In the genomic region with DNA sequence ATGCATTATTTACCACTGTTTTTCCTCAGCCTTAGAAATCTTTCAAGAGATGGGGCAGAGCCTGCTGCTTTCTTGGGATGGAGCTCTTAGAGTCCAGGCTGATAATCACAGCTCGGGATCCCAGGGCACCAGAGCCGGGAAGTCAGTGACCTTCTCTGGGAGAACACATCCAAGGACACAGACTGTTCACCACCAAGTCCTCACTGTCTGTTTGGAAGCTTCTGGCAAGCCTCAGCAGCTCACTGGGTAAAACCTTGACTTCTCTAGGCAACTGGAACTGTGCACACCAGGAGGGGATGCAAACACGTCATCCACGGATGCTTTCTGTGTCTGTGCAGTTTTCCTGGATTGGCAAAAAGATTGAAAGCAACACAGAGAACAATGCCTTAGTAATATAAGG, we compare ENCODE assay signal across 23 mouse cellular contexts.
A peak's percentile ranks its signal among the peaks of the same experiment; 100 is the strongest.
DNase-seq lines count a peak whose midpoint lies in the region; ATAC-seq and TF ChIP-seq lines count a peak whose summit lies in the region.
"Had no signal": no experiment of that assay in that cellular context is flagged by ENCODE, and none has a peak within 500 bp of the region (broad histone marks: within the 10 kb centered on the region; RNA-seq: fewer than 3 reads in every experiment).

No protein-coding gene starts in this region.

- H3K27me3 ChIP-seq in hindbrain, postnatal 0 days (ENCODE audit: insufficient read depth, low read length): no peaks in the 10 kb centered on the region
- H3K27me3 ChIP-seq in hindbrain, embryonic 11.5 days (ENCODE audit: control insufficient read depth, insufficient read depth, low read length): no peaks in the 10 kb centered on the region
- H3K27me3 ChIP-seq: embryonic facial prominence, embryonic 15.5 days; heart, embryonic 12.5 days; hindbrain, embryonic 13.5 days had no signal

- TF ChIP-seq CTCF in hindbrain, postnatal 0 days (IDR thresholded peaks at IDR 0.05; ENCODE audit: low read depth): no peak

- no peak overlapping the region for H3K4me3 ChIP-seq in hindbrain, postnatal 0 days (ENCODE audit: low read length)
- H3K4me3 ChIP-seq in hindbrain, embryonic 11.5 days (ENCODE audit: low read depth, low read length): no peak overlapping the region
- H3K4me3 ChIP-seq: embryonic facial prominence, embryonic 15.5 days; erythroblast, embryonic 14.5 days; forebrain, embryonic 10.5 days; gastrocnemius, adult 2 months; heart, embryonic 12.5 days; hindbrain, embryonic 13.5 days had no signal

- H3K4me2 ChIP-seq in hindbrain, postnatal 0 days (ENCODE audit: low read depth, low read length): no peak overlapping the region
- H3K4me2 ChIP-seq in hindbrain, embryonic 11.5 days (replicated peaks; ENCODE audit: low read depth, low read length): no peak overlapping the region
- H3K4me2 ChIP-seq: embryonic facial prominence, embryonic 15.5 days; heart, embryonic 12.5 days; hindbrain, embryonic 13.5 days had no signal

- H3K27ac ChIP-seq in hindbrain, postnatal 0 days: no peak overlapping the region
- no peak overlapping the region for H3K27ac ChIP-seq in hindbrain, embryonic 11.5 days (ENCODE audit: low read depth, low read length)
- H3K27ac ChIP-seq: embryonic facial prominence, embryonic 15.5 days; forebrain, embryonic 10.5 days; gastrocnemius, adult 2 months; hindbrain, embryonic 13.5 days had no signal

- H3K4me1 ChIP-seq in hindbrain, postnatal 0 days (ENCODE audit: insufficient read depth, low read length): no peaks in the 10 kb centered on the region
- no peaks in the 10 kb centered on the region for H3K4me1 ChIP-seq in hindbrain, embryonic 11.5 days (replicated peaks; ENCODE audit: control insufficient read depth, insufficient read depth, low read length)
- H3K4me1 ChIP-seq: embryonic facial prominence, embryonic 15.5 days; forebrain, embryonic 10.5 days; heart, embryonic 12.5 days; hindbrain, embryonic 13.5 days had no signal

- H3K36me3 ChIP-seq in hindbrain, postnatal 0 days (ENCODE audit: insufficient read depth, low read length): no peaks in the 10 kb centered on the region
- H3K36me3 ChIP-seq in hindbrain, embryonic 11.5 days (ENCODE audit: control insufficient read depth, insufficient read depth, low read length): no peaks in the 10 kb centered on the region
- H3K36me3 ChIP-seq: embryonic facial prominence, embryonic 15.5 days; forebrain, embryonic 10.5 days; G1E; heart, embryonic 12.5 days; hindbrain, embryonic 13.5 days had no signal

- 47% methylated on average over 4 of the region's 4 CpGs for WGBS in hindbrain, postnatal 0 days
- 78% methylated on average over 4 of the region's 4 CpGs for WGBS in hindbrain, embryonic 11.5 days

- no peak overlapping the region for H3K9ac ChIP-seq in hindbrain, postnatal 0 days (replicated peaks; ENCODE audit: low read length)
- H3K9ac ChIP-seq in hindbrain, embryonic 11.5 days (ENCODE audit: low read depth, low read length): no peak overlapping the region
- H3K9ac ChIP-seq: embryonic facial prominence, embryonic 15.5 days; heart, embryonic 12.5 days; hindbrain, embryonic 13.5 days had no signal

- no peaks in the 10 kb centered on the region for H3K9me3 ChIP-seq in hindbrain, postnatal 0 days (ENCODE audit: low read length)
- no peaks in the 10 kb centered on the region for H3K9me3 ChIP-seq in hindbrain, embryonic 11.5 days (ENCODE audit: control insufficient read depth, low read length)
- H3K9me3 ChIP-seq: embryonic facial prominence, embryonic 15.5 days; forebrain, embryonic 10.5 days; heart, embryonic 12.5 days; hindbrain, embryonic 13.5 days had no signal

- peak; percentile 76 to 82 for DNase-seq in adrenal gland, adult (ENCODE audit: inconsistent age in 2 of 2, low spot score in 1 of 2)
- DNase-seq in adrenal gland, adult 18-20 months (ENCODE audit: low spot score in 2 of 2): no peak
- peak; percentile 31 for DNase-seq in hindbrain, postnatal 0 days (ENCODE audit: low spot score)
- no peak for DNase-seq in hindbrain, embryonic 11.5 days (ENCODE audit: low spot score)
- DNase-seq in R1 (ENCODE audit: low read depth, low spot score): peak; percentile 6
- peak; percentile 37 for DNase-seq in adrenal gland, postnatal 14 days
- DNase-seq in heart, postnatal 4 days: no peak
- DNase-seq: B cell, adult 2 months; cerebellum, adult 11 months; cerebellum, adult 9-11 months; embryo, embryonic 11 days; gastrocnemius, adult 2 months; gastrocnemius, postnatal 25 days had no signal

- ATAC-seq in hindbrain, postnatal 0 days: no peak
- ATAC-seq in hindbrain, embryonic 11.5 days (ENCODE audit: low FRiP score): no peak
- ATAC-seq in megakaryocyte, adult 5-6 weeks (ENCODE audit: poor library complexity, severe bottlenecking): no peak
- ATAC-seq: CD4-positive, CD25-positive, alpha-beta regulatory T cell, adult 4 months; forebrain, embryonic 14.5 days; intestine, postnatal 0 days had no signal

Comparison
In these comparisons a context has a peak if more than half of its experiments do, and no peak if none do; other contexts are left out.
1. DNase-seq: peak in adrenal gland, adult (2 of 2), hindbrain, postnatal 0 days (single experiment), R1 (single experiment) and adrenal gland, postnatal 14 days (single experiment); none in adrenal gland, adult 18-20 months (0 of 2), hindbrain, embryonic 11.5 days (single experiment) and heart, postnatal 4 days (single experiment).